Mouse (Mus musculus): ENCODE measurements around the gene Pim1. TPM values are rescaled to one million over a fixed set of nuclear protein-coding genes. Genes with fewer than 3 reads are reported as not detected.

Pim1 gene
- polyA plus RNA-seq, 1 experiment, result 160 TPM

DNA sequence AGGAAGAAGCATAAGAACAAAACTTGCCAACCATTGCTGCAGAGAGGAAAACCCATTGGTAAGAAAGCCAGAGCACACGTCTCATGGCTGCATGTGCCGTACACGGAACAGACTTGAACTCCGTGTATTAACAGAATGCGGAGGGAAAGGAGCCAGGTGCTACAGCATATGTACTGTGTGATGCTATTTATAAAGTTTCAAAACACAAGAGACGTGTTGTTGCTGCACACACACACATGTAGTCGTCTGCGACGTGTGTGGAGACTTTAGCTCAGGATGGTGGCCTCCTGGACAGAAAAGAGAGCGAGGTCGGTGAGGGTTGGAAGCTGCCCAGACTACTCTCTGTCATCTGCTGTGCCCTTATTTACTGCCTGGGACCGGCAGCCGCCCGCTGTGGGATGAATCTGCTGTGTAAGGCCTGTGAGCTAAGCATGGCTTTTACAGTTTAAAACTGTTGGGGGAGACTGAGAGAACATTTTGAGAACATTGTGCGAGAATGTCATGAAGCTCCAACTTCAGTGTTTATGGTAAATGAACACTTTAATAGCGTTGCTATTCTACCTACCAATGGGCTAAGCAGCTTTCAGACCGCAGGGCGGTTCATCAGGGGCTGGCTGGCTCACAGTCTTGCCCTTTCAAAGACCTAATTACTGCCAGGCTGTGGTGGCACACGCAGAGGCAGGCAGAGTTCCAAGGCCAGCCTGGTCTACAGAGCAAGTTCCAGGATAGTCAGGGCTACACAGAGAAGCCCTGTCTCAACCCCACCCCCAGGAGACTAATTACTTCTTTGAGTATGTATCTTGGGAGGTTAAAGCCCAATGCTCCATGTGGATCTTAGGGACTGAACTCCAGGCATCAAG is 52.5 kb downstream of the Pim1 start:
- Histone ChIP-seq H3K4me3 (ENCODE audit: low read depth, low read length) (no peak overlapping the region), H3K4me1 (ENCODE audit: control insufficient read depth, insufficient read depth, insufficient read length, low read length) (no peaks in the 10 kb centered on the region), H3K36me3 (ENCODE audit: control insufficient read depth, insufficient read depth, low read length) (no peaks in the 10 kb centered on the region), H3K27ac (ENCODE audit: insufficient read depth, low read depth, low read length) (no peak overlapping the region), H3K27me3 (ENCODE audit: control insufficient read depth, insufficient read depth, low read length) (no peaks in the 10 kb centered on the region)
- TF ChIP-seq POLR2A (IDR thresholded peaks at IDR 0.05; ENCODE audit: low read depth, low read length), result no peak
- 86% methylated on average over 19 of the region's 19 CpGs for WGBS

DNA sequence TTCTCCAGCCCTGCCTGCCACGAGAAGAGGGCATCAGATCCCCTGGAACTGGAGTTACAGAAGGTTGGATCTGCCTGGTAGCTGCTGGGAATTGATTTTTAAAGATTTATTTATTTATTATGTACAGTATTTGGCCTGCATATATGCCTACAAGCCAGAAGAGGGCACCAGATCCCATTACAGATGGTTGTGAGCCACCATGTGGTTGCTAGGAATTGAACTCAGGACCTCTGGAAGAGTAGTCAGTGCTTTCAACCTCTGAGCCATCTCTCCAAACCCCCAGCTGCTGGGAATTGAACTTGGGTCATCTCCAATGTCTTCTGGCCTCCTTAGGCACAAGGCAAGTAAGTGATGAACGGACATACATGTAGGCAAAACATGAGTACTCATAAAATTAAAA is 53.5 kb downstream of the Pim1 start:
- no peaks in the 10 kb centered on the region for H3K36me3 ChIP-seq (ENCODE audit: control insufficient read depth, insufficient read depth, low read length)
- no peaks in the 10 kb centered on the region for H3K27me3 ChIP-seq (ENCODE audit: control insufficient read depth, insufficient read depth, low read length)
- H3K27ac ChIP-seq (ENCODE audit: insufficient read depth, low read depth, low read length), result no peak overlapping the region
- no peak overlapping the region for H3K4me3 ChIP-seq (ENCODE audit: low read depth, low read length)
- H3K4me1 ChIP-seq (ENCODE audit: control insufficient read depth, insufficient read depth, insufficient read length, low read length), result no peaks in the 10 kb centered on the region
- 76% methylated on average over 2 of the region's 2 CpGs for WGBS
- no peak for TF ChIP-seq POLR2A (IDR thresholded peaks at IDR 0.05; ENCODE audit: low read depth, low read length)
- TF ChIP-seq CTCF (IDR thresholded peaks at IDR 0.05; ENCODE audit: extremely low read depth, insufficient read length, insufficient replicate concordance, low read depth, low read length), result no peak; the same call in 1 of the 2 replicates

DNA sequence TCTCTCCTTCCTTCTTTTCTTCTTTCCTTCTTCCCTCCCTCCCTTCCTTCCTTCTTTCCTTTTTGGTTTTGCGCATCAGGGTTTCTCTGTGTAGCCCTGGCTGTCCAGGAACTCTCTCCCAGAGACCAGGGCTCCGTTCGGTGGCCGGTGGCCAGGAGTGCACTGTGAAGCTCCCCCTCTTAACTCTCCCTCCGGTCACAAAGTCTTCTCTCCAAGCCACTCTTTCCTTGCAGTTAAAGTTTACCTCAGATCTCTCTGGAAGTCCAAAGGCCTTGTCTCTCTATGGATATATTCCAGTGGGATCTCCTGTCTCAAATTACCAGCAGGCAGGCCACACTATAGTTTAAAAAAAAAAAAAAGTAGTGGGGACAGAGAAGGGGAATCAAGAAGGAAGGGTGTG is 54.7 kb downstream of the Pim1 start:
- H3K36me3 ChIP-seq (ENCODE audit: control insufficient read depth, insufficient read depth, low read length), result no peaks in the 10 kb centered on the region
- no peak overlapping the region for H3K27ac ChIP-seq (ENCODE audit: insufficient read depth, low read depth, low read length)
- H3K4me3 ChIP-seq (ENCODE audit: low read depth, low read length), result no peak overlapping the region
- TF ChIP-seq POLR2A (IDR thresholded peaks at IDR 0.05; ENCODE audit: low read depth, low read length), result no peak
- no peak for TF ChIP-seq CTCF (IDR thresholded peaks at IDR 0.05; ENCODE audit: extremely low read depth, insufficient read length, insufficient replicate concordance, low read depth, low read length)
- no peaks in the 10 kb centered on the region for H3K4me1 ChIP-seq (ENCODE audit: control insufficient read depth, insufficient read depth, insufficient read length, low read length)
- no peaks in the 10 kb centered on the region for H3K27me3 ChIP-seq (ENCODE audit: control insufficient read depth, insufficient read depth, low read length)
- 81% methylated on average over 5 of the region's 5 CpGs for WGBS

Other genes starting within 250 kb of the Pim1 start
- gene Ppil1, start 226.6 kb upstream of the Pim1 start, polyA plus RNA-seq (2012; rRNA removed), result 16.3 and 26.0 TPM in 2 replicates
- 22.9 and 48.7 TPM in 2 replicates for gene BC004004, start 222.0 kb upstream of the Pim1 start, polyA plus RNA-seq (2012; rRNA removed)
- gene Pi16, start 173.1 kb upstream of the Pim1 start, polyA plus RNA-seq (2012; rRNA removed), result 1.6 and 4.7 TPM in 2 replicates
- gene Mtch1, start 142.8 kb upstream of the Pim1 start, polyA plus RNA-seq (2012; rRNA removed), result 153 and 260 TPM in 2 replicates
- gene Fgd2, start 129.8 kb upstream of the Pim1 start, polyA plus RNA-seq (2012; rRNA removed), result 14.0 and 16.3 TPM in 2 replicates
- gene Gm17657, start 58.9 kb downstream of the Pim1 start, polyA plus RNA-seq (2012; rRNA removed), result not detected in 2 replicates
- gene Tbc1d22b, start 59.0 kb downstream of the Pim1 start, polyA plus RNA-seq (2012; rRNA removed), result 13.8 and 27.3 TPM in 2 replicates
- gene Tmem217, start 61.6 kb downstream of the Pim1 start, polyA plus RNA-seq (2012; rRNA removed), result 0.29 TPM in 1 of 2 replicates, not detected in the other
- gene Rnf8, start 124.0 kb downstream of the Pim1 start, polyA plus RNA-seq (2012; rRNA removed), result 7.2 and 18.2 TPM in 2 replicates
- gene Gm28043, start 124.1 kb downstream of the Pim1 start, polyA plus RNA-seq (2012; rRNA removed), result 0.20 and 0.28 TPM in 2 replicates
- 8.1 and 11.7 TPM in 2 replicates for gene Cmtr1, start 169.8 kb downstream of the Pim1 start, polyA plus RNA-seq (2012; rRNA removed)
- 2.0 and 2.7 TPM in 2 replicates for gene Ccdc167, start 226.3 kb downstream of the Pim1 start, polyA plus RNA-seq (2012; rRNA removed)

Measured in small intestine, adult 2 months (tissue).